Mouse (Mus musculus): ENCODE measurements around the gene Map3k3.
A peak's percentile ranks its signal among the peaks of the same experiment; 100 is the strongest.

Map3k3 gene

GRCm38 (mm10) chr11:106083708-106084701 lies at the start of gene Map3k3:
Gene Map3k3, plus strand, starts transcription at chr11:106084613.
- peak; percentile 95 for DNase-seq (ENCODE audit: extremely low spot score, low read depth, low spot score)

- no peak for DNase-seq (ENCODE audit: extremely low spot score, low read depth, low spot score)
Observed at GRCm38 (mm10) chr11:106034986-106035385, 49.4 kb upstream of the Map3k3 start.

GRCm38 (mm10) chr11:106036548-106037417 lies 47.6 kb upstream of the Map3k3 start, which contains the start of gene Dcaf7:
Gene Dcaf7, plus strand, starts transcription at chr11:106036872.
- peak; percentile 98 for DNase-seq (ENCODE audit: extremely low spot score, low read depth, low spot score)

GRCm38 (mm10) chr11:106037418-106037751 lies 47.0 kb upstream of the Map3k3 start:
- no peak for DNase-seq (ENCODE audit: extremely low spot score, low read depth, low spot score)

- DNase-seq (ENCODE audit: extremely low spot score, low read depth, low spot score) = no peak
Observed at GRCm38 (mm10) chr11:106044349-106044748, 40.1 kb upstream of the Map3k3 start.

- no peak for DNase-seq (ENCODE audit: extremely low spot score, low read depth, low spot score)
Observed at GRCm38 (mm10) chr11:106045256-106045655, 39.2 kb upstream of the Map3k3 start.

GRCm38 (mm10) chr11:106045780-106046179 lies 38.6 kb upstream of the Map3k3 start:
- DNase-seq (ENCODE audit: extremely low spot score, low read depth, low spot score) = no peak

- no peak for DNase-seq (ENCODE audit: extremely low spot score, low read depth, low spot score)
Observed at GRCm38 (mm10) chr11:106046584-106046983, 37.8 kb upstream of the Map3k3 start.

- no peak for DNase-seq (ENCODE audit: extremely low spot score, low read depth, low spot score)
Observed at GRCm38 (mm10) chr11:106053921-106054320, 30.5 kb upstream of the Map3k3 start.

GRCm38 (mm10) chr11:106054600-106054999 lies 29.8 kb upstream of the Map3k3 start:
- DNase-seq (ENCODE audit: extremely low spot score, low read depth, low spot score) = no peak

GRCm38 (mm10) chr11:106055341-106055740 lies 29.1 kb upstream of the Map3k3 start:
- DNase-seq (ENCODE audit: extremely low spot score, low read depth, low spot score) = no peak

- no peak for DNase-seq (ENCODE audit: extremely low spot score, low read depth, low spot score)
Observed at GRCm38 (mm10) chr11:106056819-106057491, 27.5 kb upstream of the Map3k3 start.

GRCm38 (mm10) chr11:106058020-106058419 lies 26.4 kb upstream of the Map3k3 start:
- DNase-seq (ENCODE audit: extremely low spot score, low read depth, low spot score) = no peak

GRCm38 (mm10) chr11:106060549-106060948 lies 23.9 kb upstream of the Map3k3 start:
- DNase-seq (ENCODE audit: extremely low spot score, low read depth, low spot score) = no peak

- DNase-seq (ENCODE audit: extremely low spot score, low read depth, low spot score) = no peak
Observed at GRCm38 (mm10) chr11:106061311-106061710, 23.1 kb upstream of the Map3k3 start.

GRCm38 (mm10) chr11:106063756-106064155 lies 20.7 kb upstream of the Map3k3 start:
- no peak for DNase-seq (ENCODE audit: extremely low spot score, low read depth, low spot score)

- DNase-seq (ENCODE audit: extremely low spot score, low read depth, low spot score) = no peak
Observed at GRCm38 (mm10) chr11:106065073-106065922, 19.1 kb upstream of the Map3k3 start.

- DNase-seq (ENCODE audit: extremely low spot score, low read depth, low spot score) = peak; percentile 83
Observed at GRCm38 (mm10) chr11:106065923-106066571, 18.4 kb upstream of the Map3k3 start, which contains the start of gene Taco1. Gene Taco1, plus strand, starts transcription at chr11:106066061.

- peak; percentile 96 for DNase-seq (ENCODE audit: extremely low spot score, low read depth, low spot score)
Observed at GRCm38 (mm10) chr11:106066616-106067015, 17.8 kb upstream of the Map3k3 start.

Data from hindlimb bud, embryonic 11.5 days (tissue).